Mouse (Mus musculus): ENCODE results near the gene Olfr750.

Gene Olfr750

GRCm38 (mm10) chr14:51074335-51074734 lies at the start of gene Olfr750:
TSS of gene Olfr750 (minus strand) at chr14:51074435.
- DNase-seq = no peak

- peak in 1 of 2 experiments; percentile 44 for DNase-seq
These were observed 39.8 kb upstream of the Olfr750 start, which contains the start of gene Eddm3b for GRCm38 (mm10) chr14:51113916-51114560. TSS of gene Eddm3b (plus strand) at chr14:51114426.

GRCm38 (mm10) chr14:51113476-51113875 lies 39.2 kb upstream of the Olfr750 start:
- no peak for DNase-seq

GRCm38 (mm10) chr14:51111966-51112365 lies 37.7 kb upstream of the Olfr750 start:
- no peak for DNase-seq

GRCm38 (mm10) chr14:51106449-51106967 lies 32.3 kb upstream of the Olfr750 start:
- no peak for DNase-seq

GRCm38 (mm10) chr14:51104366-51104765 lies 30.1 kb upstream of the Olfr750 start:
- no peak for DNase-seq

- peak; percentile 85 to 86 for DNase-seq
These were observed 29.0 kb upstream of the Olfr750 start for GRCm38 (mm10) chr14:51103217-51103616.

GRCm38 (mm10) chr14:51101284-51101683 lies 27.0 kb upstream of the Olfr750 start:
- no peak for DNase-seq

- no peak for DNase-seq
These were observed 24.7 kb upstream of the Olfr750 start for GRCm38 (mm10) chr14:51098921-51099320.

- peak; percentile 67 to 73 for DNase-seq
These were observed 24.1 kb upstream of the Olfr750 start for GRCm38 (mm10) chr14:51098300-51098699.

- DNase-seq = peak; percentile 9 to 32
These were observed 21.7 kb upstream of the Olfr750 start for GRCm38 (mm10) chr14:51095736-51096524.

GRCm38 (mm10) chr14:51094921-51095320 lies 20.7 kb upstream of the Olfr750 start:
- DNase-seq = no peak

GRCm38 (mm10) chr14:51094096-51094875 lies 20.1 kb upstream of the Olfr750 start:
- no peak for DNase-seq

GRCm38 (mm10) chr14:51093496-51093895 lies 19.3 kb upstream of the Olfr750 start:
- no peak for DNase-seq

- DNase-seq = no peak
These were observed 17.9 kb upstream of the Olfr750 start for GRCm38 (mm10) chr14:51092073-51092620.

- DNase-seq = peak; percentile 67 to 76
These were observed 17.0 kb upstream of the Olfr750 start, which contains the start of the genes Rnase4 and Ang for GRCm38 (mm10) chr14:51090921-51091900. TSS of gene Rnase4 (plus strand) at chr14:51091077. TSS of gene Ang (plus strand) at chr14:51091150.

GRCm38 (mm10) chr14:51090077-51090781 lies 16.0 kb upstream of the Olfr750 start:
- DNase-seq = peak; percentile 83 to 87

- peak; percentile 14 to 51 for DNase-seq
These were observed 15.4 kb upstream of the Olfr750 start for GRCm38 (mm10) chr14:51089674-51090076.

GRCm38 (mm10) chr14:51088970-51089673 lies 14.9 kb upstream of the Olfr750 start:
- DNase-seq = peak; percentile 96 to 97
